Mouse (Mus musculus): ENCODE measurements around the gene Smtnl2. TPM values are rescaled to one million over a fixed set of nuclear protein-coding genes. Genes with fewer than 3 reads are reported as not detected.
"Not testable (repeated sequence)": the region's sequence is repeated elsewhere in the genome, so short reads cannot be mapped to it uniquely, and the experiment has no call there.

The Smtnl2 gene
- polyA plus RNA-seq, 1 experiment, result 1.9 TPM

- WGBS, result 56% methylated on average over 11 of the region's 11 CpGs
- no peak for DNase-seq (ENCODE audit: low read depth, low spot score)
Measured at GRCm38 (mm10) chr11:72367934-72368674, 43.4 kb downstream of the Smtnl2 start.

DNA sequence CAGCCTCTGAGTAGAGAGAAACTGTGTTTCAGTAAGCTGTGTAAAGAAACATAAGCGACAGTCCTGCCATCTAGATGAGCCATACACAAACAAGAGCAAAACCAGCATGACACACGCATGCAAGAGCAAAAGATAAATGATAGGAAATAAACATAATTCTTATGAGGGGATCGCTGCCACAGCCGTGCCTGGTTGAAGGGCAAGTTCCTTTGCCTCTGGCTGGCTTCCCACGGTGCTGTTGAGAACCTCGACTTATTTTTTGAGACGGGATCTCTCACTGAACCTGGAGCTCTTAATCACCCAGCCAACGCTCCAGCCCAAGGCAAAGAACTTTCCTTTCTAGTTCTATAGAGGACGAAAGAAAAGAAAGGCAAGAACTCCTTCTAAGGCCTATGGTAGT, 45.4 kb downstream of the Smtnl2 start:
- DNase-seq (ENCODE audit: low read depth, low spot score), result no peak
- 76% methylated on average over 9 of the region's 9 CpGs for WGBS

DNA sequence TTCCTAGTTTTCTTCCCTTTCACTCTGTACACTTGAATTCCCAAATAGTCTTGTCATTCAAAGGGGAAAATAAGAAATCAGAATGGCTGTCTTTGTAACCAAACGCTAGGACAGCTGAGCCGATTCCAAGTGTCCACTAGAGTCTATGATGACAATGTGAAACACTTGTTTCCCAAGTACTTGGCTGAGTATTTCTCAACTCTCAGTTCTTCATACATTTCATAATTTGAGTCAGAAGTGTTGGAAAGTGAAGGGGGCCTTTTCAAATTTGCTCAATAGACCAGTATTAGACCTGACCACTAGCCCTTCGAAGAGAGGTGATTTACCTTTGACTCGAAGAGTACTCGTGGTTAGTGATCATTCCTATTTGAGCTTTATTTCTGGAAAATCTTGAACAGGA, 47.0 kb downstream of the Smtnl2 start:
- WGBS, result 94% methylated on average over 5 of the region's 5 CpGs
- no peak for DNase-seq (ENCODE audit: low read depth, low spot score)

- WGBS, result 59% methylated on average over 8 of the region's 8 CpGs
- no peak for DNase-seq (ENCODE audit: low read depth, low spot score)
Measured at GRCm38 (mm10) chr11:72363523-72364240, 47.8 kb downstream of the Smtnl2 start.

GRCm38 (mm10) chr11:72362347-72362741, 49.2 kb downstream of the Smtnl2 start, which contains the start of gene Tekt1:
Gene Tekt1, minus strand, starts transcription at chr11:72362442.
- DNase-seq (ENCODE audit: low read depth, low spot score), result no peak
- whole genome bisulfite sequencing, result 30% methylated on average over 10 of the region's 10 CpGs

DNA sequence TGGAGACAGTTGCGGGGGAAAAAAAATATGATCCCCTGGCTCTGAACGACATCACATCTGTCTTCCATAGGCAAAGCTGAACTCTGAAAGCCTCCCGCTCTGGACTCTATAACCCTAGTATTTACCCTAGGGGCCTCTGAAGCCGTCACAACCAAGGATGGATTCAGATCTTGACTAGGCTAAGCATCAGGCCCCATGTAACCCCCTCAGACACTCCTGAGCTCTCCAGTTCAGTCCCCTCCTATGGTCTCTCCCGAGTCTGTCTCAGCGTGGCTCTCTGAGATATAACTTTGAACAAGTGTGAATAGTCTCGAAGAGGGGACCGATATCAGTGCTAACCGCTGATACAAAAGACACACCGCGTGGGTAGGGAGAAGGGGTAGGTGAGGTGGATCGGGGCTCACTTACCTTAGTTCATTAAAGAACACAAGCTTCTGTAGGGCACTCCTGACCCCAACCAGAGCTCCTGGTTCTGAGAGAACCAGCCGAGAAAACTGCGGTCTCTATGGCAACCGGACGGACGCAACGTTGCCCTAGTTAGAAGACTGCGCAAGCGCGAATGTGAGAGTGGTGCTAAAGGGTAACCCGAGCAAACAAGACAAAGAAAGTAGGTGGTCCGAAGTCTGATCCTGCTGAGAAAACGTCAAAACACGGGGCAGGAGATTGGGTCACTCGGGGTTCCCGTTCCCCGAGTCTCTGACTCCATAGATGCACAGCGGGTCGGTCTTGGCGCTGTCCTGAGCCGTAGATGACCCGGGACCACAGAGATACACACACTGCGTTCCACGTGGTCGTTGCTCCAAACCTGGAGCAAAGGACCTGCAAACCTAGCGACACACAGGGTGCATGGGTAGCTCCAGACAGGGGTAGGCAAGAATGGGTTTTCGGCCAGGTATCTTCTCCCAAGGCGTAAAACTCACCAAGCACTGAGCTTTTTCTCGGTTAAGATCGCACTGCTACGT, 49.8 kb downstream of the Smtnl2 start:
- no peak for DNase-seq (ENCODE audit: low read depth, low spot score)
- 12% methylated on average over 42 of the region's 42 CpGs for WGBS

GRCm38 (mm10) chr11:72354971-72355728, 56.4 kb downstream of the Smtnl2 start:
- 26% methylated on average over 20 of the region's 20 CpGs for WGBS
- peak; percentile 21 for DNase-seq (ENCODE audit: low read depth, low spot score)

DNA sequence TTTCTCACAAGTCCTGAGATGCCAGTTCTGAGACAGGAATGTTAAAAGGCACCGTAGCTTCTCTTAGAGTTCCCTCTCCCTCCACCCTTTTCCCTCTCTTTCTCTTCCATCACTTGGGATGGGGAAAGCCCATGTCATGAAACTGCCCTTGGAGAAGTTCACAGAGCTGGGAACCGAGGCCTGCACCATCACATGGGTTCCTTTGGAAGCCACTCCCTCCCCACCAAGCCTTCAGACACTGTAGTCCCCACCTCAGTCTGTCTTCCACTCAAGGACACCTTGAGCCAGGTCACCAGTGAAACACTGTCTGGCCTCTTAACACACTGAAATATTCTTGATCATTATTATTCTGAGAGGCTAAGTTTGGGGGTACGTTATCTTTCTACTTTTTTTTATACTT, 58.3 kb downstream of the Smtnl2 start:
- DNase-seq (ENCODE audit: low read depth, low spot score), result no peak
- WGBS, result 82% methylated on average over 3 of the region's 3 CpGs

- 7% methylated on average over 1 of the region's 1 CpGs for WGBS
- peak; percentile 14 for DNase-seq (ENCODE audit: low read depth, low spot score)
Measured at GRCm38 (mm10) chr11:72352272-72352671, 59.2 kb downstream of the Smtnl2 start.

GRCm38 (mm10) chr11:72349652-72350051, 61.9 kb downstream of the Smtnl2 start:
- DNase-seq (ENCODE audit: low read depth, low spot score), result no peak
- 28% methylated on average over 4 of the region's 4 CpGs for WGBS

DNA sequence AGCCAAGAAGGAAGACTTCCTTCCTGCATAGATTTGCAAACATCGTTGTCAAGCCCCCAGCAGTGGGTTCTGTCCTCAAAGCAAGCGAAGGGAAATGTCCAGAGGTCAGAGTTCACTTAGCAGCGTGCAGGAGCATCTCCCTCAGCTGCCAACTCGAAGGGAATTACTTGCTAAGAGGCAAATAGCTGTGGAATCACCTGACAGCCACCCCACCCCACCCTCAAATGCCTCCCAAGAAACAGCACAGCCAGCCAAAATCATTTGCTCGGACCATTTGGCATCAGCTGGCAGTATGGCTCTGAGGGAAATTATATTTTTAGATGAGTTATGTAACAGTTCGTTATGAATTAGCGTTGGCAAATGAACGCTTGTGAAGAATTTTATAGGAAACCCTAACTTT, 62.5 kb downstream of the Smtnl2 start:
- no peak for DNase-seq (ENCODE audit: low read depth, low spot score)
- 20% methylated on average over 8 of the region's 8 CpGs for WGBS

DNA sequence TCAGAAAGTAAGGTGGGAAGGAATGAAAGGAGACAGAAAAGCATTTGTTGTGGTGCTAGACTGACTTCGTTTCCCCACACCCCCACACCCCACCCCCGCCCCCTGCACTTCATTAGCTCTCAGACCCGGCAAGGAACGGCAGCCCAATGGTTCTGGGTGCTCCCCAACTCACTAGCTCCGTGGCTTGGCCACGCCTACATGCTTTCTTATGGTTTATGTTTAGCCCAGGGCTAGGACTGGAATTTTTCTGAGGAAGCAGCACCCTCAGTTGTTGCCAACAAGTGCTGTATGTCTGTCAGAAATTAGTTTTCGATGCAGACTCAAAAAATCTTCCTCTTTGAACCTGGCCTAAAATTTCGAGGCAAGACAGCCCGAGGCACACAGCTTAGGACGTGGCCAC, 63.0 kb downstream of the Smtnl2 start:
- WGBS, result 22% methylated on average over 10 of the region's 10 CpGs
- DNase-seq (ENCODE audit: low read depth, low spot score), result no peak

DNA sequence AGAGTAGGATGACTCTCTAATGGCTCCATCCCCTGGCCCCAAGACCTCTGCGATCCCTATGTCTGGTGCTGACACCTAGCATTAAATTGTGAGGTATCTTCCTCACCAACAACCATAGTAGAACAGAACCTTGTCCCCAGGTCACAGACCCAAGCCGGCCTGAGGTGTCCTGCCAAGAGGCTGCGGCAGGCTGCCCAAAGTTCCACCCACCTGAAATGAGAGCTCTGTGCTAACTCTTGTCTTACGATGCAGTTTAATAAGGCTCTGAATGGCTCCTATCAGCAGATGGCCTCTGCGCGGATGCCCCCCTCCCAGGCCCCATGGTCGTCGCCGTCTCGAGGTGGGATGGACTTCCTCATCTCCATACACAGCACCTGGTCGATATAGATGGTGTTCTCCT, 67.0 kb downstream of the Smtnl2 start:
- WGBS, result 86% methylated on average over 11 of the region's 11 CpGs
- no peak for DNase-seq (ENCODE audit: low read depth, low spot score)

DNA sequence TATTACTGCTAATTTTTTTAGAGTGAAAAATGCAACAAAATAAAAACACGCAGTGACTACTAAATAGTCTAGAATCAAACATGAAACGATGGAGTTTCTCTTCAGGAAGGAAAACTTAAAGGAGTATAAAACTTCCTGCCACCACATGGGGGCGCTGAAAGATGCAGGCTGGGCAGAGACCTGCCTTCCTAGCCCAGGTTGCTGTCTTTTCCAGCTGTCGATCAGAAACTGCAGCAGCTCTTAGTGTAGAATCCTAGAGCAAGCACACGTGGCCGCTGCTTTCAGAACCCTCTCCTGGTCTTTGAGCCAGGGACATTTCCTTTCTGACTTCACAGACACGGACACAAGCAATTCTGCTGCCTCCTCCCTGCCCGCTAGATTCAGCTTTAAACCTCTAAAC, 67.6 kb downstream of the Smtnl2 start:
- peak; percentile 31 for DNase-seq (ENCODE audit: low read depth, low spot score)
- 32% methylated on average over 8 of the region's 8 CpGs for WGBS

GRCm38 (mm10) chr11:72343238-72343625, 68.3 kb downstream of the Smtnl2 start:
- DNase-seq (ENCODE audit: low read depth, low spot score), result not testable (repeated sequence)
- WGBS, result 89% methylated on average over 5 of the region's 5 CpGs

DNA sequence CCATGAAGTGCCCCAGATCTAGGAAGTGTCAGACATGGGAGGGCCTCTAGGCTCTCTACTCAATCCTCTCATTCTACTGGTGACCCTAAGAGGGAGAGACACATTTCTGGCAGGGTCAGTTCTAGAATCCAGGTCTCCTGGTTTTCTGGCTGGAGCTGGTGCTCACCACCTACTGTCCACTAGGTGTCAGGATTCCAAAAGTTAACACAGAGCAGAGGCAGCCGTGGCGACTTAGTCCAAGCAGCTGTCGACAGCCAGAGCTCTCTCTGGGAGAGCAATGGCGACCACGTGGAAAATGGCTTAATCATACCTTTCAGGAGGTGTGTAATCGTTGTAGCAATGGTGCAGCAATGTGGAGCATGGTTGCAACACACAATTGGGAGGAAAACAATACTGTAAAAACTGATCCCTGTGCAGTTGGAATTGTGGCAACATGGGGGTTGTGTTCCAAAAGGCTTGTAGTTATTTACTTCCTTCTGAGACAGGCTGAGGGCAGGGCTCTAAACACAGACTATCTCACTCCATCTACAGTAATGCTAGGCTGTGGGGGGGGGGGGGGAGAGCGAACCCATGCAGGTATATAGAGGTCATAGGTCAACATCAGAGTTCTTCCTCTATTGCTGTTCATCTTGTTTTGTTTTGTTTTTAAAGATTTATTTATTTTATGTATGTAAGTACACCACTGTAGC, 68.8 kb downstream of the Smtnl2 start:
- WGBS, result 7% methylated on average over 7 of the region's 7 CpGs
- peak; percentile 39 for DNase-seq (ENCODE audit: low read depth, low spot score)

DNA sequence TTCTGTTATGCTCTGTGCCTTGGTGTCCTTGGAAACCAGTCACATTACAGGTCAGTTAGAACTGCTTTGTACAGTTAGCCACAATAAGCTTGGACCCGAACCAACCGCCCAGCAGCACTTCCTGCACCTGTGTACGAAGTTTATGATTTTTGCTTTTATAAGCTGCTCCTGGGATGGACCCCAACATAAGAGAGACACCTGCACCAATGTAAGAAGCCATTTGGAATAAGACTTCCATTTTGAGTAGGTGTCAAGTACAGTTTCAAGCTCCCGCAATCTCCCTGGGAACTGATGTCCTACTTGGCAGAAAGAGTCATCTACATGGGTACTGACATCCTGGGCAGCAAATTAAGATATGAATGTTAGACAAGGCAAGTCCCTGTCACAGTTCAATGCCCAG, 71.8 kb downstream of the Smtnl2 start:
- 41% methylated on average over 4 of the region's 4 CpGs for WGBS
- DNase-seq (ENCODE audit: low read depth, low spot score), result no peak

Measured in large intestine, adult 2 months (tissue).